Mouse (Mus musculus): Measurements from ENCODE around the gene Mroh7.

The Mroh7 gene

GRCm38 (mm10) chr4:106693841-106694430 is 36.8 kb downstream of the Mroh7 start:
- no peak for DNase-seq

- DNase-seq = no peak
Observed at GRCm38 (mm10) chr4:106688636-106689296, 42.0 kb downstream of the Mroh7 start.

GRCm38 (mm10) chr4:106680955-106681354 is 49.8 kb downstream of the Mroh7 start:
- DNase-seq = no peak

- no peak for DNase-seq
Observed at GRCm38 (mm10) chr4:106679152-106679551, 51.6 kb downstream of the Mroh7 start.

- peak; percentile 84 for DNase-seq
Observed at GRCm38 (mm10) chr4:106678442-106679118, 52.1 kb downstream of the Mroh7 start, which contains the start of gene Ttc4. TSS of gene Ttc4 (minus strand) at chr4:106678944.

- no peak for DNase-seq
Observed at GRCm38 (mm10) chr4:106676749-106677148, 54.0 kb downstream of the Mroh7 start.

GRCm38 (mm10) chr4:106666546-106666945 is 64.2 kb downstream of the Mroh7 start:
- DNase-seq = no peak

GRCm38 (mm10) chr4:106665673-106666072 is 65.1 kb downstream of the Mroh7 start:
- no peak for DNase-seq

- no peak for DNase-seq
Observed at GRCm38 (mm10) chr4:106665269-106665668, 65.5 kb downstream of the Mroh7 start.

GRCm38 (mm10) chr4:106664697-106665096 is 66.0 kb downstream of the Mroh7 start:
- DNase-seq = no peak

GRCm38 (mm10) chr4:106663956-106664470 is 66.7 kb downstream of the Mroh7 start:
- DNase-seq = no peak

- no peak for DNase-seq
Observed at GRCm38 (mm10) chr4:106655681-106656080, 75.0 kb downstream of the Mroh7 start.

- DNase-seq = no peak
Observed at GRCm38 (mm10) chr4:106653051-106653450, 77.7 kb downstream of the Mroh7 start.

- DNase-seq = no peak
Observed at GRCm38 (mm10) chr4:106652546-106652945, 78.2 kb downstream of the Mroh7 start.

- peak; percentile 98 for DNase-seq
Observed at GRCm38 (mm10) chr4:106650833-106651527, 79.7 kb downstream of the Mroh7 start, which contains the start of gene Pars2. TSS of gene Pars2 (plus strand) at chr4:106651069.

GRCm38 (mm10) chr4:106647137-106647536 is 83.6 kb downstream of the Mroh7 start:
- DNase-seq = no peak

- DNase-seq = no peak
Observed at GRCm38 (mm10) chr4:106645797-106646196, 84.9 kb downstream of the Mroh7 start.

- no peak for DNase-seq
Observed at GRCm38 (mm10) chr4:106644218-106644610, 86.5 kb downstream of the Mroh7 start.

- no peak for DNase-seq
Observed at GRCm38 (mm10) chr4:106643483-106644217, 87.1 kb downstream of the Mroh7 start.

- no peak for DNase-seq
Observed at GRCm38 (mm10) chr4:106634086-106634479, 96.6 kb downstream of the Mroh7 start.

GRCm38 (mm10) chr4:106633281-106634085 is 97.2 kb downstream of the Mroh7 start:
- no peak for DNase-seq

- no peak for DNase-seq
Observed at GRCm38 (mm10) chr4:106632313-106632712, 98.4 kb downstream of the Mroh7 start.
